Mouse (Mus musculus): Measurements from ENCODE around the gene Ptdss2. TPM values are rescaled to one million over a fixed set of nuclear protein-coding genes. Genes with fewer than 3 reads are reported as not detected.

Gene Ptdss2
- 66.7 and 84.6 TPM in 2 replicates for polyA plus RNA-seq (2011; ENCODE audit: insufficient read depth, insufficient read length, low replicate concordance, missing spikeins)

DNA sequence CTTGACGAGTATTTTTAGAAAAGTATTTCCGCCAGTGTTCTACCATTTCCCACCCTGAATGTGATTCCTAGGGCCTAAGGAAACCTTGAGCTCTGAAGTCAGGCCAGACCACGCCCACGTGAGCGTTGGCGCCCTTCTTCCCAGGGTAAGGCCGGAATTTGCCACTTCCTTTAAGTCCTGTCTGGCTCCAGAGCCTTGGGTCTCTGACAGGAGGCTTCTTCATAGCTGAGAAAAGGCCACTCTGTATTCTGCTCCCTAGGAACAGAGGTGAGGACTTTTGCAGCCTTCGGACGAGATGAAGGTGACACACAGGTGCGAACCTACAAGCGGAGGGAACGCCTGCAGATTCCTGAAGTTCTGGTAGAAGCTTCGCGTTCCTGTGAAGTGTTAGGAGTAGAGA, at the start of gene Ptdss2:
Gene Ptdss2 (plus strand): TSS at position 138 of the 400 bp plus-strand sequence.
- peak within 1 kb of the TSS; percentile 90 for H3K4me3 ChIP-seq (replicated peaks; ENCODE audit: control insufficient read depth, low read depth, low read length)
- H3K4me1 ChIP-seq (ENCODE audit: control insufficient read depth, insufficient read depth, low read length): peaks cover 2% of the 10 kb centered on the region
- H3K27ac ChIP-seq (ENCODE audit: control insufficient read depth, insufficient read depth, low read depth, low read length, poor library complexity): peak within 1 kb of the TSS; percentile 76
- no peak for TF ChIP-seq CTCF (IDR thresholded peaks at IDR 0.05; ENCODE audit: control insufficient read depth, insufficient read depth, low read length)
- TF ChIP-seq POLR2A (IDR thresholded peaks at IDR 0.05; ENCODE audit: borderline replicate concordance, control insufficient read depth, low read depth, low read length): no peak
- 33% methylated on average over 14 of the region's 14 CpGs for WGBS

DNA sequence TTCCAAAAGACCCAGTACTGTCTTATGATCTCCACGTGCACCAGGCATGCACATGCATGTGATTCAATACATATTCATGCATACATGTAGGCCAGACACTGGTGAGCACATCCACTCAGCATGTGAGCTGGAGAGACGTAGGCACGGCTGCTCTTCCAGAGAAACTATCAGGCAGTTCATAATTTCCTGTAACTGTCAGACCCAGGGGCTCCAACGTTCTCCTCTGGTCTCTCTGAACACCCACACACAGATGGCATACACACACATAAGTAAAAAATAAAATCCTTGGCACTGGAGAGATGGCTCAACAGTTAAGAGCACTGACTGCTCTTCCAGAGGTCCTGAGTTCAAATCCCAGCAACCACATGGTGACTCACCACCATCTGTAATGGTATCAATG, 48.4 kb upstream of the Ptdss2 start:
- 53% methylated on average over 4 of the region's 4 CpGs for WGBS
- no peak overlapping the region for H3K27ac ChIP-seq (ENCODE audit: control insufficient read depth, insufficient read depth, low read depth, low read length, poor library complexity)
- peaks cover 1% of the 10 kb centered on the region; the same call in 1 of the 2 replicates for H3K4me1 ChIP-seq (ENCODE audit: control insufficient read depth, insufficient read depth, low read length)
- TF ChIP-seq CTCF (IDR thresholded peaks at IDR 0.05; ENCODE audit: control insufficient read depth, insufficient read depth, low read length) (no peak), POLR2A (IDR thresholded peaks at IDR 0.05; ENCODE audit: borderline replicate concordance, control insufficient read depth, low read depth, low read length) (no peak)
- no peak overlapping the region for H3K4me3 ChIP-seq (replicated peaks; ENCODE audit: control insufficient read depth, low read depth, low read length)

DNA sequence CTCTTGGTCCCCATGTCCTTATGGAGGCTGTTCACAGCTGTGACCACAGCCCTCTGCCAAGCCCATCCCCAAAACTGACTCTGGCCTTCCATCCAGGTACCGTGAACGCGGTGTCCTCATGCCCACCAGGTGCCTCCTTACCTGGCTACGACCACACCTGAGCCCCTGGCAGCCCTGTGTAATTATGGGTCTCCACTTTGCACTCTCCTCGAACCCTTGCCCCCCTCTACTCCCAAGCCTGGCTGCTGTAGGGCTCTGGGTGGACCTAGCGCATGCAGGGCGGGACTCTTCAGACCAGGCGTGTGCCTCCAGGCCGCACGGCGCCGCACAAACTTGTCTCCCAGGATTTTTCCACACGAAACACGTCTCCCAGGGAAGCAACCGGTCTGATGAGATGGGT, 44.3 kb upstream of the Ptdss2 start, which contains the start of gene Pkp3:
Gene Pkp3 (plus strand): TSS at position 378 of the 400 bp plus-strand sequence.
- no peak within 1 kb of the TSS for H3K27ac ChIP-seq (ENCODE audit: control insufficient read depth, insufficient read depth, low read depth, low read length, poor library complexity)
- no peaks in the 10 kb centered on the region for H3K4me1 ChIP-seq (ENCODE audit: control insufficient read depth, insufficient read depth, low read length)
- no peak within 1 kb of the TSS for H3K4me3 ChIP-seq (replicated peaks; ENCODE audit: control insufficient read depth, low read depth, low read length)
- 90% methylated on average over 15 of the region's 15 CpGs for WGBS
- TF ChIP-seq POLR2A (IDR thresholded peaks at IDR 0.05; ENCODE audit: borderline replicate concordance, control insufficient read depth, low read depth, low read length) (no peak), CTCF (IDR thresholded peaks at IDR 0.05; ENCODE audit: control insufficient read depth, insufficient read depth, low read length) (no peak)

DNA sequence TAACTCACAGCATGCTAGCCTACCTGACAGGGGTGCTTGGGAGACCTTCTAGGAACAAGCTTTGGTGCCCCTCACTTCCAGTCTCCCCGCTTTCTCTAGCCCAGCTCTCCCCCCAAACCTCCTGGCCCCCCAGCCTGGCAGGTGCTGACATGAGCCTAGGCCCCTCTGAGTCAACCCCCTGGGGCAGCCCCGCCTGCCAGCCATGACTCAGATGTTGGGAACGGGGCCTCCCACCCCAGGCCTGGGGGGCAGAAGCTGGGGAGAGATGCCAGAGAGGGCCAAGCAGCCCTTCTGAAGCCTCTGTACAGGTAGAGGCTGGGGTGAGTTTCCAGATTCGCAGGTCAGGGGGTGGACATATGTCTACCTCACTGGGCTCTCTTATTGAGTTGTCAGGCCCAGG, 43.3 kb upstream of the Ptdss2 start:
- Histone ChIP-seq H3K27ac (ENCODE audit: control insufficient read depth, insufficient read depth, low read depth, low read length, poor library complexity) (no peak overlapping the region), H3K4me1 (ENCODE audit: control insufficient read depth, insufficient read depth, low read length) (no peaks in the 10 kb centered on the region), H3K4me3 (replicated peaks; ENCODE audit: control insufficient read depth, low read depth, low read length) (no peak overlapping the region)
- 71% methylated on average over 4 of the region's 4 CpGs for WGBS
- TF ChIP-seq CTCF (IDR thresholded peaks at IDR 0.05; ENCODE audit: control insufficient read depth, insufficient read depth, low read length) (no peak), POLR2A (IDR thresholded peaks at IDR 0.05; ENCODE audit: borderline replicate concordance, control insufficient read depth, low read depth, low read length) (no peak)

DNA sequence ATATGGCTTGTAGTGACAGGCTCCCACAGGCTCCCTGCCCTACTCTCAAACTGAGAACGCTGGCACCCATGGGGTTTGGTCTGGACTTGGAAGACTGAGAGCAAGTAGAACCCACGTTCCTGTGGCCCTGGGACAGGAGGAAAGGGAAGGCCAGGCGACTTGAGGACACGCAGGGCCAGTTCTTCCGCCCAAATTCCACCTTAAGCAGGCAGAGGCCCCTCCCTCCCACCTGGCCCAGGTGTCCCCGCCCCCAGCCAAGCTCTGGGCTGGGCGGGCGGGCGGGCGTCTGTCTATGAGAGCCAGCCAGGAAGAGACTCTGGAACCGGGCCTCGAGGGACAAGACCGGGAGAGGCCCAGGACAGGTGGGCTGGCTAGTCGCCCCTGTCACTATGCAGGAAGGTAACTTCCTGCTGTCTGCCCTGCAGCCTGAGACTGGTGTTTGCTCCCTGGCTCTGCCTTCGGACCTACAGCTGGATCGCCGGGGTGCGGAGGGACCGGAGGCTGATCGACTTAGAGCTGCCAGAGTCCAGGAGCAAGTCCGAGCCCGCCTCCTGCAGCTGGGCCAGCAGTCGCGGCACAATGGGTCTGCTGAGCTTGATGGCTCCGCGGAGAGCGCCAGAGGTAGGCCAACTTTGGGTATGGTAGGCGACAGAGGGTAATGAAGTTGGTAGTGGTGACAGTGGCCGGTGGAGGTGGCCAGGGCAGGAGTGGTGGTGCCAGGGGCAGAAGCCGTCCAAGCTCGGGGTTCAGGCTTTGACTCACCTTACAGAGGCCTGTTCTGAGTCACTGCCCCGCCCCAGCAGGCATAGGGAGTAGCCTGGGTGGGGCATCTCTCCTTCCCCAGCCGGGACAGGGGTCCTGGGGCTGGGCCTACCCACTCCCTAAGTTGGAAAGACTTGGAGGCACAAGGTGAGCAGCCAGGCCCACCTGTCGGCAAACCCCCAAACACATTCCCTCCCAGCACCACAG, 42.4 kb upstream of the Ptdss2 start:
- WGBS: 82% methylated on average over 34 of the region's 34 CpGs
- H3K4me3 ChIP-seq (replicated peaks; ENCODE audit: control insufficient read depth, low read depth, low read length): no peak overlapping the region
- H3K27ac ChIP-seq (ENCODE audit: control insufficient read depth, insufficient read depth, low read depth, low read length, poor library complexity): no peak overlapping the region
- H3K4me1 ChIP-seq (ENCODE audit: control insufficient read depth, insufficient read depth, low read length): no peaks in the 10 kb centered on the region
- TF ChIP-seq CTCF (IDR thresholded peaks at IDR 0.05; ENCODE audit: control insufficient read depth, insufficient read depth, low read length) (no peak), POLR2A (IDR thresholded peaks at IDR 0.05; ENCODE audit: borderline replicate concordance, control insufficient read depth, low read depth, low read length) (no peak)

DNA sequence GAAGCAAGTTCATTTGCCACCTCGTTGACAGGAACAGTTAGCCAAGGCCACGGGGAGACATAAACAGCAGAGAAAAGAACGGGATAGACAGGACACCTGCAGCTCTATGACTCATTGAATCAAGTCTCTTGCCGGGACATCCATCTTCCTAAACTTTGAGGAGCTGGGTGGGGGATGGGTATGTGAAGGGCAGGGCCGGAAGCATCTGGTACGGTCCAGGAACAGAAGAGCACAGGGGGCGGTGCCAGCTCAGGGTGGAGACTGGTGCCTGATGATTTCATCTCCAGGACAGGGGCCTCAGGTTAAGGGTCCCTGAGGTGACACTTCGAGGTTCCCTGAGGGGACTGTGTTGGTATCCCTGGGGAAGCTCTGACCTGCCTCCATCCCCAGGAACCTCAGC, 34.3 kb upstream of the Ptdss2 start:
- TF ChIP-seq POLR2A (IDR thresholded peaks at IDR 0.05; ENCODE audit: borderline replicate concordance, control insufficient read depth, low read depth, low read length) (no peak), CTCF (IDR thresholded peaks at IDR 0.05; ENCODE audit: control insufficient read depth, insufficient read depth, low read length) (no peak)
- 14% methylated on average over 8 of the region's 8 CpGs for WGBS
- peak overlapping the region; percentile 62 for H3K4me3 ChIP-seq (replicated peaks; ENCODE audit: control insufficient read depth, low read depth, low read length)
- H3K4me1 ChIP-seq (ENCODE audit: control insufficient read depth, insufficient read depth, low read length): peaks cover 5% of the 10 kb centered on the region
- H3K27ac ChIP-seq (ENCODE audit: control insufficient read depth, insufficient read depth, low read depth, low read length, poor library complexity): peak overlapping the region; percentile 30; the same call in 1 of the 2 replicates

DNA sequence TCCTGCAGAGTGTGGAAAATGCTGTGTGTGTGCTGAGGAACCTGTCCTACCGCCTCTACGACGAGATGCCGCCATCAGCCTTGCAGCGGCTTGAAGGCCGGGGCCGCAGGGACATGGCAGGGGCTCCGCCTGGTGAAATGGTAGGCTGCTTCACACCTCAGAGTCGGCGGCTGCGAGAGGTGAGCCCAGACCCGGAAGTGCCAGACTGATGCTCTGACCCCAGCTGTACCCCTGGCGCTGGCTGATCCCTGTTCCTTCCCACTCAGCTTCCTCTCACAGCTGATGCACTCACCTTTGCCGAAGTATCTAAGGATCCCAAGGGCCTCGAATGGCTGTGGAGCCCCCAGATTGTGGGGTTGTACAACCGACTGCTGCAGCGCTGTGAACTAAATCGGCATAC, 33.7 kb upstream of the Ptdss2 start:
- peak overlapping the region; percentile 62 for H3K4me3 ChIP-seq (replicated peaks; ENCODE audit: control insufficient read depth, low read depth, low read length)

DNA sequence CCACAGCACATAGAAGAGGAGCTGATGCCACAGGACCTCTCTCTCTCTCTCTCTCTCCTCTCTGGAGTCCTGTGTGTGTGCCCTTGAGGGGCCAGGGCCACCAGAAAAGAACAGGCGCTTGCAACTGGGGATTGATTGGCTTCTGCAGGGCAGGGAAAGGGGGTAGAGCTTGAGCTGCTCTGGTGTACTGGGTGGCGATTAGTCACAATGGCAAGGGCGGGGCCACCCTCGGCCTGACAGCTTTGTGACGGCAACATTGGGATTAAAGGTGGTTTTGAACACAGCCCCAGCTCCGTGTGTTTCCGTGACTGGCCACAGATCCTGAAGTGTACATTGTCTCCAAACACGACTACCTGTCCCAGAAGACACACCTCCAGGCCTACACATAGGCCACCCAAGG, 32.0 kb upstream of the Ptdss2 start:
- Histone ChIP-seq H3K4me1 (ENCODE audit: control insufficient read depth, insufficient read depth, low read length) (peaks cover 9% of the 10 kb centered on the region), H3K4me3 (replicated peaks; ENCODE audit: control insufficient read depth, low read depth, low read length) (no peak overlapping the region), H3K27ac (ENCODE audit: control insufficient read depth, insufficient read depth, low read depth, low read length, poor library complexity) (no peak overlapping the region)
- WGBS: 72% methylated on average over 8 of the region's 8 CpGs
- no peak for TF ChIP-seq CTCF (IDR thresholded peaks at IDR 0.05; ENCODE audit: control insufficient read depth, insufficient read depth, low read length)
- no peak for TF ChIP-seq POLR2A (IDR thresholded peaks at IDR 0.05; ENCODE audit: borderline replicate concordance, control insufficient read depth, low read depth, low read length)

More for the DNA sequence above, 33.7 kb upstream of the Ptdss2 start:
- peaks cover 5% of the 10 kb centered on the region for H3K4me1 ChIP-seq (ENCODE audit: control insufficient read depth, insufficient read depth, low read length)
- WGBS: 7% methylated on average over 18 of the region's 18 CpGs
- H3K27ac ChIP-seq (ENCODE audit: control insufficient read depth, insufficient read depth, low read depth, low read length, poor library complexity): 0 out of 2 replicates have a peak overlapping the region, but pooled peaks have one; percentile 30
- no peak for TF ChIP-seq CTCF (IDR thresholded peaks at IDR 0.05; ENCODE audit: control insufficient read depth, insufficient read depth, low read length)
- TF ChIP-seq POLR2A (IDR thresholded peaks at IDR 0.05; ENCODE audit: borderline replicate concordance, control insufficient read depth, low read depth, low read length): no peak
